27 mouse cellular contexts compared by ENCODE assay signal in genomic region chr12:110334609-110335008, GRCm38 (mm10). TPM values are rescaled to one million over a fixed set of nuclear protein-coding genes. Genes with fewer than 3 reads are reported as not detected.
DNase-seq lines count a peak whose midpoint lies in the region; ATAC-seq and TF ChIP-seq lines count a peak whose summit lies in the region.
"Had no signal": no experiment of that assay in that cellular context is flagged by ENCODE, and none has a peak within 500 bp of the region (broad histone marks: within the 10 kb centered on the region; RNA-seq: fewer than 3 reads in every experiment).

No protein-coding gene starts in this region.

- H3K4me3 ChIP-seq in forebrain, postnatal 0 days (ENCODE audit: low read depth, low read length): no peak overlapping the region
- H3K4me3 ChIP-seq in forebrain, embryonic 11.5 days (ENCODE audit: low read depth, low read length): no peak overlapping the region
- H3K4me3 ChIP-seq in liver, embryonic 14.5 days (ENCODE audit: insufficient read depth in 1 of 2, low read depth in 2 of 2, low read length in 2 of 2): no peak overlapping the region
- H3K4me3 ChIP-seq in liver, embryonic 12.5 days: no peak overlapping the region
- no peak overlapping the region for H3K4me3 ChIP-seq in MEL (ENCODE audit: control insufficient read depth in 1 of 2, insufficient read depth in 1 of 2, low read depth in 2 of 2, low read length in 2 of 2)
- H3K4me3 ChIP-seq: embryonic facial prominence, embryonic 12.5 days; erythroblast, embryonic 14.5 days; heart, adult 2 months; heart, embryonic 15.5 days; limb, embryonic 15.5 days; midbrain, embryonic 13.5 days; neural tube, embryonic 13.5 days had no signal

- no peaks in the 10 kb centered on the region for H3K79me2 ChIP-seq in MEL (ENCODE audit: control insufficient read depth, insufficient read depth, low read length, poor library complexity)

- no peaks in the 10 kb centered on the region for H3K9me3 ChIP-seq in forebrain, postnatal 0 days (ENCODE audit: low read length)
- 0 out of 2 replicates have a peak, but pooled peaks cover 2% of the 10 kb centered on the region for H3K9me3 ChIP-seq in forebrain, embryonic 11.5 days (ENCODE audit: control insufficient read depth, low read length)
- no peaks in the 10 kb centered on the region for H3K9me3 ChIP-seq in liver, embryonic 14.5 days (ENCODE audit: control insufficient read depth, low read length)
- H3K9me3 ChIP-seq in liver, embryonic 12.5 days (replicated peaks): peaks cover 6% of the 10 kb centered on the region; the same call in 1 of the 2 replicates
- H3K9me3 ChIP-seq in MEL (replicated peaks; ENCODE audit: insufficient read depth, low read length): no peaks in the 10 kb centered on the region
- H3K9me3 ChIP-seq: embryonic facial prominence, embryonic 12.5 days; heart, embryonic 15.5 days; limb, embryonic 15.5 days; midbrain, embryonic 13.5 days; neural tube, embryonic 13.5 days had no signal

- H3K36me3 ChIP-seq in forebrain, postnatal 0 days (ENCODE audit: insufficient read depth): no peaks in the 10 kb centered on the region
- no peaks in the 10 kb centered on the region for H3K36me3 ChIP-seq in forebrain, embryonic 11.5 days (ENCODE audit: control insufficient read depth, insufficient read depth, low read length)
- H3K36me3 ChIP-seq in liver, embryonic 14.5 days (replicated peaks; ENCODE audit: control insufficient read depth, insufficient read depth, low read depth): no peaks in the 10 kb centered on the region
- no peaks in the 10 kb centered on the region for H3K36me3 ChIP-seq in liver, embryonic 12.5 days
- no peaks in the 10 kb centered on the region for H3K36me3 ChIP-seq in MEL (ENCODE audit: control insufficient read depth in 1 of 2, insufficient read depth in 2 of 2, low read length in 2 of 2)
- H3K36me3 ChIP-seq: embryonic facial prominence, embryonic 12.5 days; heart, embryonic 15.5 days; limb, embryonic 15.5 days; midbrain, embryonic 13.5 days; neural tube, embryonic 13.5 days had no signal

- TF ChIP-seq EP300 in liver, embryonic 14.5 days (IDR thresholded peaks at IDR 0.05; ENCODE audit: low read depth): no peak
- TF ChIP-seq EP300 in MEL (IDR thresholded peaks at IDR 0.05; ENCODE audit: low read depth in 1 of 2, low read length in 2 of 2): no peak

- 73% methylated on average over 2 of the region's 2 CpGs for WGBS in forebrain, postnatal 0 days
- 86% methylated on average over 2 of the region's 2 CpGs for WGBS in forebrain, embryonic 11.5 days
- WGBS in liver, embryonic 14.5 days (ENCODE audit: insufficient replicate concordance): 52% methylated on average over 2 of the region's 2 CpGs
- WGBS in liver, embryonic 12.5 days (ENCODE audit: insufficient replicate concordance): 50% methylated on average over 2 of the region's 2 CpGs

- no peak for TF ChIP-seq RAD21 in MEL (IDR thresholded peaks at IDR 0.05; ENCODE audit: low read depth, low read length)

- no peak for DNase-seq in forebrain, postnatal 0 days
- no peak for DNase-seq in forebrain, embryonic 11.5 days (ENCODE audit: low spot score)
- DNase-seq in liver, embryonic 14.5 days (ENCODE audit: low read depth in 3 of 3, low spot score in 3 of 3): no peak
- DNase-seq in MEL (ENCODE audit: low read depth, low spot score): no peak
- DNase-seq in induced T-regulatory cell, adult 2 months (ENCODE audit: low read depth): peak; percentile 3
- DNase-seq in spleen, postnatal 10 days (ENCODE audit: low spot score in 2 of 2): no peak
- DNase-seq: adrenal gland, postnatal 10 days; cerebellum, adult 11 months; cerebellum, postnatal 10 days; gastrocnemius, postnatal 14 days; heart, adult 2 months; heart, postnatal 4 days; kidney, adult 9 months; spleen, adult 18-20 months; thymus, postnatal 14 days had no signal

- no peak overlapping the region for H3K27ac ChIP-seq in forebrain, postnatal 0 days (ENCODE audit: low read depth, low read length)
- no peak overlapping the region for H3K27ac ChIP-seq in forebrain, embryonic 11.5 days (ENCODE audit: low read depth, low read length)
- H3K27ac ChIP-seq in liver, embryonic 14.5 days: no peak overlapping the region
- H3K27ac ChIP-seq in liver, embryonic 12.5 days: no peak overlapping the region
- H3K27ac ChIP-seq in MEL (ENCODE audit: control insufficient read depth, low read depth, low read length): no peak overlapping the region
- H3K27ac ChIP-seq: embryonic facial prominence, embryonic 12.5 days; heart, adult 2 months; heart, embryonic 15.5 days; limb, embryonic 15.5 days; midbrain, embryonic 13.5 days; neural tube, embryonic 13.5 days had no signal

- H3K27me3 ChIP-seq in forebrain, postnatal 0 days (ENCODE audit: insufficient read depth, low read length): no peaks in the 10 kb centered on the region
- H3K27me3 ChIP-seq in forebrain, embryonic 11.5 days (ENCODE audit: control insufficient read depth, insufficient read depth, low read length): no peaks in the 10 kb centered on the region
- no peaks in the 10 kb centered on the region for H3K27me3 ChIP-seq in liver, embryonic 14.5 days (ENCODE audit: control insufficient read depth, insufficient read depth, low read length)
- H3K27me3 ChIP-seq in liver, embryonic 12.5 days (replicated peaks): no peaks in the 10 kb centered on the region
- H3K27me3 ChIP-seq in MEL (ENCODE audit: control insufficient read depth in 1 of 2, insufficient read depth in 2 of 2, low read length in 2 of 2): no peaks in the 10 kb centered on the region
- H3K27me3 ChIP-seq: embryonic facial prominence, embryonic 12.5 days; heart, embryonic 15.5 days; limb, embryonic 15.5 days; midbrain, embryonic 13.5 days; neural tube, embryonic 13.5 days had no signal

- no peak overlapping the region for H3K4me2 ChIP-seq in forebrain, postnatal 0 days (ENCODE audit: low read depth)
- H3K4me2 ChIP-seq in forebrain, embryonic 11.5 days (ENCODE audit: low read depth, low read length, severe bottlenecking): no peak overlapping the region
- no peak overlapping the region for H3K4me2 ChIP-seq in liver, embryonic 14.5 days (ENCODE audit: low read depth)
- no peak overlapping the region for H3K4me2 ChIP-seq in liver, embryonic 12.5 days
- H3K4me2 ChIP-seq: embryonic facial prominence, embryonic 12.5 days; heart, embryonic 15.5 days; limb, embryonic 15.5 days; midbrain, embryonic 13.5 days; neural tube, embryonic 13.5 days had no signal

- ATAC-seq in forebrain, postnatal 0 days: no peak
- no peak for ATAC-seq in forebrain, embryonic 11.5 days (replicated peaks; ENCODE audit: low FRiP score)
- ATAC-seq in liver, embryonic 14.5 days (ENCODE audit: insufficient read depth): no peak
- no peak for ATAC-seq in liver, embryonic 12.5 days
- ATAC-seq: activated CD4-positive, CD25-positive, alpha-beta regulatory T cell, adult 4 months; forebrain, embryonic 14.5 days; hindbrain, embryonic 16.5 days; midbrain, embryonic 13.5 days had no signal

- no peak for TF ChIP-seq POLR2A in MEL (IDR thresholded peaks at IDR 0.05; ENCODE audit: control insufficient read depth in 1 of 2, insufficient read depth in 1 of 2, low read depth in 1 of 2, low read length in 2 of 2, poor library complexity in 1 of 2)

- H3K4me1 ChIP-seq in forebrain, postnatal 0 days (ENCODE audit: insufficient read depth): no peaks in the 10 kb centered on the region
- no peaks in the 10 kb centered on the region for H3K4me1 ChIP-seq in forebrain, embryonic 11.5 days (replicated peaks; ENCODE audit: control insufficient read depth, insufficient read depth, low read length)
- H3K4me1 ChIP-seq in liver, embryonic 14.5 days (replicated peaks; ENCODE audit: control insufficient read depth in 2 of 2, insufficient read depth in 2 of 2, low read length in 1 of 2): no peaks in the 10 kb centered on the region
- no peaks in the 10 kb centered on the region for H3K4me1 ChIP-seq in liver, embryonic 12.5 days
- H3K4me1 ChIP-seq in MEL (ENCODE audit: control insufficient read depth in 1 of 2, insufficient read depth in 2 of 2, low read length in 2 of 2): no peaks in the 10 kb centered on the region
- H3K4me1 ChIP-seq: embryonic facial prominence, embryonic 12.5 days; heart, embryonic 15.5 days; limb, embryonic 15.5 days; midbrain, embryonic 13.5 days; neural tube, embryonic 13.5 days had no signal

- TF ChIP-seq CTCF in forebrain, postnatal 0 days (IDR thresholded peaks at IDR 0.05; ENCODE audit: low read depth): peak; percentile 29; the same call in 1 of the 2 replicates
- peak; percentile 40 for TF ChIP-seq CTCF in liver, embryonic 14.5 days (IDR thresholded peaks at IDR 0.05; ENCODE audit: low read depth)
- TF ChIP-seq CTCF in MEL (IDR thresholded peaks at IDR 0.05 in 2 of 3, conservative IDR thresholded peaks at IDR 0.05 in 1 of 3; ENCODE audit: control insufficient read depth in 1 of 3, insufficient read depth in 1 of 3, low read depth in 2 of 3, low read length in 3 of 3, poor library complexity in 1 of 3, severe bottlenecking in 1 of 3): peak; percentile 9 to 38 (median 34); a peak in 5 of 6 replicates

- no peak overlapping the region for H3K9ac ChIP-seq in forebrain, postnatal 0 days
- no peak overlapping the region for H3K9ac ChIP-seq in forebrain, embryonic 11.5 days (ENCODE audit: low read length)
- H3K9ac ChIP-seq in liver, embryonic 14.5 days (replicated peaks): no peak overlapping the region
- no peak overlapping the region for H3K9ac ChIP-seq in liver, embryonic 12.5 days
- no peak overlapping the region for H3K9ac ChIP-seq in MEL (ENCODE audit: control insufficient read depth, low read depth, low read length, poor library complexity, severe bottlenecking)
- H3K9ac ChIP-seq: embryonic facial prominence, embryonic 12.5 days; heart, embryonic 15.5 days; limb, embryonic 15.5 days; midbrain, embryonic 13.5 days; neural tube, embryonic 13.5 days had no signal

TF ChIP-seq in MEL, 35 proteins besides CTCF, POLR2A, EP300 and RAD21 (continues in another document):
- TF ChIP-seq ELF1 (IDR thresholded peaks at IDR 0.05; ENCODE audit: low read depth, low read length): no peak
- no peak for TF ChIP-seq GATA1 (IDR thresholded peaks at IDR 0.05; ENCODE audit: low read depth, low read length)
- TF ChIP-seq RCOR1 (IDR thresholded peaks at IDR 0.05; ENCODE audit: low read depth, low read length): no peak
- no peak for TF ChIP-seq ETS1 (IDR thresholded peaks at IDR 0.05; ENCODE audit: low read depth, low read length)
- no peak for TF ChIP-seq MXI1 (IDR thresholded peaks at IDR 0.05; ENCODE audit: low read depth, low read length)
- no peak for TF ChIP-seq BHLHE40 (IDR thresholded peaks at IDR 0.05; ENCODE audit: borderline replicate concordance, low read depth, low read length)
- no peak for TF ChIP-seq TCF12 (IDR thresholded peaks at IDR 0.05; ENCODE audit: low read depth, low read length)

RNA-seq across cellular contexts. Expression of gene Dio3, which starts 55.7 kb away (rescaled TPM):
- total RNA-seq in forebrain, postnatal 0 days (2014; rRNA removed): 3.2 and 9.5 TPM in 2 replicates
- 3.2 and 4.5 TPM in 2 replicates for polyA plus RNA-seq in forebrain, postnatal 0 days (2015; fragmentation: Nextera tagmentation; extraction: Ambion mirVana)
- polyA plus RNA-seq in forebrain, embryonic 11.5 days (2014; fragmentation: Nextera tagmentation; extraction: Ambion mirVana): 0.31 and 0.32 TPM in 2 replicates
- polyA plus RNA-seq in liver, embryonic 14.5 days (2012; rRNA removed): 0.12 and 0.13 TPM in 2 replicates
- not detected in 2 replicates for polyA plus RNA-seq in liver, embryonic 14.5 days (2014; fragmentation: Nextera tagmentation; extraction: Ambion mirVana)
- 0.13 and 0.41 TPM in 2 replicates for polyA plus RNA-seq in liver, embryonic 12.5 days (2016; fragmentation: Nextera tagmentation; extraction: Ambion mirVana)
- total RNA-seq in MEL (2012; rRNA removed): not detected in 2 replicates
- not detected for polyA plus RNA-seq in MEL (2012; ENCODE audit: insufficient read depth in 1 of 2, insufficient read length in 2 of 2, low read depth in 1 of 2, low replicate concordance in 2 of 2, missing spikeins in 1 of 2)
- total RNA-seq: CH12.LX; heart, adult 2 months; heart, postnatal 4 days; megakaryocyte progenitor cell, adult 5-6 weeks had no signal
- polyA plus RNA-seq: activated CD4-positive, CD25-positive, alpha-beta regulatory T cell, adult 4 months; erythroblast, embryonic 14.5 days; heart, embryonic 15.5 days had no signal
